Mouse (Mus musculus): ENCODE data around the gene Elf2.

- no peak for TF ChIP-seq GATA1 (IDR thresholded peaks at IDR 0.05; ENCODE audit: borderline replicate concordance, low read length)
- no peak for TF ChIP-seq FLI1 (IDR thresholded peaks at IDR 0.05; ENCODE audit: low read length)
Observed at GRCm38 (mm10) chr3:51234752-51235055, 105.8 kb downstream of the Elf2 start.

Measured in megakaryocyte, embryonic 14.5 days (primary cell).